Mouse (Mus musculus): ENCODE results near the gene Ahnak. TPM values are rescaled to one million over a fixed set of nuclear protein-coding genes. Genes with fewer than 3 reads are reported as not detected.
"Not testable (repeated sequence)": the region's sequence is repeated elsewhere in the genome, so short reads cannot be mapped to it uniquely, and the experiment has no call there.

Gene Ahnak
- total RNA-seq, 2 experiments from 2014 or later, result 183 to 204 TPM

GRCm38 (mm10) chr19:8967893-8968292 lies 21.2 kb upstream of the Ahnak start:
- DNase-seq, result no peak

- not testable (repeated sequence) for DNase-seq
Observed at GRCm38 (mm10) chr19:8972491-8972890, 16.6 kb upstream of the Ahnak start.

GRCm38 (mm10) chr19:8974638-8975037 lies 14.4 kb upstream of the Ahnak start:
- no peak for DNase-seq

GRCm38 (mm10) chr19:8975491-8975890 lies 13.6 kb upstream of the Ahnak start:
- DNase-seq, result no peak

- peak; percentile 64 for DNase-seq
Observed at GRCm38 (mm10) chr19:8976535-8976934, 12.5 kb upstream of the Ahnak start.

- DNase-seq, result no peak
Observed at GRCm38 (mm10) chr19:8980771-8981170, 8.3 kb upstream of the Ahnak start.

GRCm38 (mm10) chr19:8981450-8982168 lies 7.5 kb upstream of the Ahnak start:
- peak; percentile 63 for DNase-seq

- peak; percentile 60 for DNase-seq
Observed at GRCm38 (mm10) chr19:8982303-8983149, 6.6 kb upstream of the Ahnak start.

- DNase-seq, result peak; percentile 65
Observed at GRCm38 (mm10) chr19:8983150-8983650, 5.9 kb upstream of the Ahnak start.

GRCm38 (mm10) chr19:8984255-8984868 lies 4.7 kb upstream of the Ahnak start:
- DNase-seq, result peak; percentile 64

- DNase-seq, result no peak
Observed at GRCm38 (mm10) chr19:8985891-8986290, 3.2 kb upstream of the Ahnak start.

GRCm38 (mm10) chr19:8987816-8988215 lies 1.3 kb upstream of the Ahnak start:
- peak; percentile 85 for DNase-seq

GRCm38 (mm10) chr19:8988346-8989065 lies 578 bp upstream of the Ahnak start:
- DNase-seq, result no peak

GRCm38 (mm10) chr19:8989567-8990431 lies 715 bp downstream of the Ahnak start:
- DNase-seq, result peak; percentile 95

- DNase-seq, result no peak
Observed at GRCm38 (mm10) chr19:8990432-8991102, 1.5 kb downstream of the Ahnak start.

- no peak for DNase-seq
Observed at GRCm38 (mm10) chr19:8991245-8991870, 2.3 kb downstream of the Ahnak start.

- no peak for DNase-seq
Observed at GRCm38 (mm10) chr19:8991871-8992735, 3.0 kb downstream of the Ahnak start.

GRCm38 (mm10) chr19:8992769-8993624 lies 3.9 kb downstream of the Ahnak start:
- peak; percentile 91 for DNase-seq
